Mouse (Mus musculus) testis, adult 2 months (tissue): ENCODE results near the gene Olfr282. TPM values are rescaled to one million over a fixed set of nuclear protein-coding genes. Genes with fewer than 3 reads are reported as not detected.
"Not testable (repeated sequence)": the region's sequence is repeated elsewhere in the genome, so short reads cannot be mapped to it uniquely, and the experiment has no call there.

Source experiments
- H3K27ac ChIP-seq: fragments of 200-500 bp; 2 replicates; pipeline ENCODE4 v1.5.1; 2012; ENCODE audit warnings: low read depth, low read length; ENCODE audit not compliant: control insufficient read depth, insufficient read depth
- H3K27me3 ChIP-seq: fragments of 200-500 bp; 2 replicates; pipeline ENCODE4 v1.6.1; 2012; ENCODE audit warnings: mild to moderate bottlenecking, low read length, moderate library complexity; ENCODE audit not compliant: control insufficient read depth, insufficient read depth
- H3K36me3 ChIP-seq: fragments of 200-500 bp; 2 replicates; pipeline ENCODE4 v1.6.1; 2012; ENCODE audit warnings: mild to moderate bottlenecking, low read length; ENCODE audit not compliant: control insufficient read depth, insufficient read depth
- H3K4me1 ChIP-seq: fragments of 200-500 bp; 2 replicates; pipeline ENCODE4 v1.6.1; 2012; ENCODE audit warnings: low read length; ENCODE audit not compliant: control insufficient read depth, insufficient read depth
- H3K4me3 ChIP-seq: fragments of 200-500 bp; 2 replicates; pipeline ENCODE4 v1.5.1; 2012; ENCODE audit warnings: low read depth, mild to moderate bottlenecking, low read length, moderate library complexity, mixed read lengths; ENCODE audit not compliant: control insufficient read depth
- CTCF ChIP-seq: fragments of 200-500 bp; IDR thresholded peaks from 2 replicates; pipeline ENCODE4 v1.5.1; 2012; ENCODE audit warnings: low read depth, mild to moderate bottlenecking, inconsistent platforms, low read length, moderate library complexity; ENCODE audit not compliant: control insufficient read depth, insufficient read depth, insufficient replicate concordance
- POLR2A ChIP-seq: fragments of 200-500 bp; IDR thresholded peaks from 2 replicates; pipeline ENCODE4 v1.6.1; 2012; ENCODE audit warnings: low read depth, mild to moderate bottlenecking, inconsistent platforms, low read length, moderate library complexity; ENCODE audit not compliant: control insufficient read depth
- polyA plus RNA-seq: library from polyadenylated mRNA; depleted of rRNA; stranded (reverse); fragments of >200 nt; gene quantifications from 2 replicates; pipeline ENCODE4 v1.2.3, GENCODE M21; 2012

Olfr282 gene
- polyA plus RNA-seq, 1 experiment: 0.11 TPM

- H3K4me3 ChIP-seq: no peak overlapping the region
- no peaks in the 10 kb centered on the region for H3K27me3 ChIP-seq
- no peak overlapping the region for H3K27ac ChIP-seq
- peak; percentile 22; the same call in 1 of the 2 replicates for TF ChIP-seq CTCF
- TF ChIP-seq POLR2A: no peak
- H3K4me1 ChIP-seq: peaks cover 3% of the 10 kb centered on the region; the same call in 1 of the 2 replicates
- H3K36me3 ChIP-seq: no peaks in the 10 kb centered on the region
Observed at GRCm38 (mm10) chr15:98408406-98409060, 22.5 kb upstream of the Olfr282 start.

DNA sequence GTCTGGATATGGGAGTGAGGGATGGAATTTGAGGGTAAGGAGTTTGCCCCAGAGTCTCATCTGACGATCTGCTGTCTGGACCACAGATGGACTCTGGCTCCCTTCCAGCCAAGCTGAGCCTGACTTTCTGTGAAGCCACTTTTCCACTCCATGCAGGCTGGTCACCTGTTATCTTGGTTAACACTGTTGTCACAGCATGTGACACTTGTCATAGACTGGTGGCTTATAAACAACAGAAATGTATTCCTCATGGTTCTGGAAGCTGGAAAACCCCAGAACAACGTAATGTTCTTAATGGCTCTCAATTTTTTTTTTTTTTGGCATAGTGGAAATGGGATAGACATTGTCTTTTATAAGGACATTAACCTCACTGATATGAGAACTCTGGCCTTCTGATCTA is 21.4 kb upstream of the Olfr282 start:
- peaks cover 3% of the 10 kb centered on the region; the same call in 1 of the 2 replicates for H3K4me1 ChIP-seq

GRCm38 (mm10) chr15:98410249-98410648 is 20.8 kb upstream of the Olfr282 start:
- H3K4me3 ChIP-seq: no peak overlapping the region
- TF ChIP-seq POLR2A (no peak), CTCF (no peak)
- no peaks in the 10 kb centered on the region for H3K36me3 ChIP-seq
- H3K27ac ChIP-seq: no peak overlapping the region
- no peaks in the 10 kb centered on the region for H3K27me3 ChIP-seq
- H3K4me1 ChIP-seq: peaks cover 3% of the 10 kb centered on the region; the same call in 1 of the 2 replicates

More for the DNA sequence above, 21.4 kb upstream of the Olfr282 start:
- no peaks in the 10 kb centered on the region for H3K27me3 ChIP-seq
- no peak overlapping the region for H3K27ac ChIP-seq
- H3K4me3 ChIP-seq: no peak overlapping the region
- no peak for TF ChIP-seq POLR2A
- TF ChIP-seq CTCF: no peak
- H3K36me3 ChIP-seq: no peaks in the 10 kb centered on the region

DNA sequence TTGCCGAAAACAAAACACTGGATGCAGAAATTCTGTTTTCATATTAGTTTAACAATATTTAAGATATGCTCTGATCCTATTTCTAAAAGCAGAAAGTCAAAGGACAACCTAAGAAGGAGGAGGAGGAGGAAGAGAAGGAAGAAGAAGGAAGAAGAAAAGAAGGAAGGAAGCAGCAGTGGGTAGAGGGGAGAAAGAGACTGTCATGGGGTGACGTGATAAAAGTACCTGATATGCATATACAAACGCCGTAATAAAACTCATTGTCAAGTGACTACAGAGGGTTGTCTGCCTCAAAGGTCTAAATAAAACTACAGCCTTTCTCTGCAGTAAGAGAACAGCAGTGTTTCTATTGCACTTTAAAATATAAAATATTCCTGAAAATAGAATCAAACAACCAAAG is 15.0 kb upstream of the Olfr282 start:
- H3K4me3 ChIP-seq: no peak overlapping the region
- TF ChIP-seq POLR2A (no peak), CTCF (no peak)
- H3K4me1 ChIP-seq: no peaks in the 10 kb centered on the region

DNA sequence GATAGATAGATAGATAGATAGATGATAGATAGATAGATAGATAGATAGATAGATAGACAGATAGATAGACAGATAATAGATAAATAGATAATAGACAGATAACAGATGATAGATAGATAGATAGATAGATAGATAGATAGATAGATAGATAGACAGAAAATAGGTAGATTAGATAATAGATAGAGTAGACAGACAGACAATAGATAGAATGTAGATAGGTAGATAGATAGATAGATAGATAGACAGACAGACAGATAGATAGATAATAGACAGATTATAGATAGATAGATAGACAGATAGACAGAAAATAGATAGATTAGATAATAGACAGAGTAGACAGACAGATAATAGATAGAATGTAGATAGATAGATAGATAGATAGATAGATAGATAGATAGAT is 14.2 kb upstream of the Olfr282 start:
- H3K27ac ChIP-seq, H3K4me1 ChIP-seq, H3K4me3 ChIP-seq, H3K27me3 ChIP-seq, H3K36me3 ChIP-seq: not testable (repeated sequence)

More for the DNA sequence above, 15.0 kb upstream of the Olfr282 start:
- Histone ChIP-seq H3K27me3 (no peaks in the 10 kb centered on the region), H3K27ac (no peak overlapping the region), H3K36me3 (no peaks in the 10 kb centered on the region)

DNA sequence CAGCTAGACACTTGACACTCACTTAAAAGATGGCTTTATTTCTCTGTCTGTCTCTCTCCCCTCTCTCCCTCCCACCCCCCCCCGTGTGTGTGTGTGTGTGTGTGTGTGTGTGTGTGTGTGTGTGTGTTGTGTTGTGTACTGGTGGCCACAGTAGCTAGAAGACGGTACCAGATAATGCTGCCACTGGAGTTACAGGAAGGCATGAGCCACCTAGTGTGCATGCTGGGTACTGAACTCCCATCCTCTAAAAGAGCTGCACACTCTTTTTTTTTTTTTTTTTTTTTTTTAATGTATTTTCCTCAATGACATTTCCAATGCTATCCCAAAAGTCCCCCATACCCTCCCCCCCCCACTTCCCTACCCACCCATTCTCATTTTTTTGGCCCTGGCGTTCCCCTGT is 13.7 kb upstream of the Olfr282 start:
- not testable (repeated sequence) for H3K27ac ChIP-seq, H3K4me1 ChIP-seq, H3K36me3 ChIP-seq, H3K27me3 ChIP-seq, H3K4me3 ChIP-seq

DNA sequence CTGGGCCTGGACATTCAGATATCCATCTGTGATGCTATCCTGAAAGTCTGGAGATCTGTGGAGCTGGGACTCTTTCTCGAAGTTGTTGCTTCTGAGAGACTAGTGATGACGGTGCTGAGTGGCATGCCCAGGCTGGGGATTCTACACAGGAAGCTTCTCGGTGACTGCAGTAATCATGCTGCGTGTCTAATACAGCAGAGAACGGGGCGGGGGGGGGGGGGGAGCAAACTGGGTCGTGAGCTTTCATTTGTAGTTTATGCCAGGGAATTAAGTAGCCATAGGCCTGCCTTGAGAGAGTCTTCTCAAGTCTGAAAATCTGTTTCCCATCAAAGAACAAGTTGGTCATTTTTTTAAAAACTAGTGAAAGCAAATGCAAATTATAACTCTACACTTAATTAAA is 12.9 kb upstream of the Olfr282 start:
- Histone ChIP-seq H3K27me3 (no peaks in the 10 kb centered on the region), H3K36me3 (no peaks in the 10 kb centered on the region), H3K27ac (no peak overlapping the region), H3K4me3 (no peak overlapping the region), H3K4me1 (no peaks in the 10 kb centered on the region)
- TF ChIP-seq CTCF (no peak), POLR2A (no peak)

- TF ChIP-seq CTCF: no peak
- TF ChIP-seq POLR2A: no peak
- no peaks in the 10 kb centered on the region for H3K27me3 ChIP-seq
- H3K36me3 ChIP-seq: no peaks in the 10 kb centered on the region
- peaks cover 5% of the 10 kb centered on the region; the same call in 1 of the 2 replicates for H3K4me1 ChIP-seq
- no peak overlapping the region for H3K4me3 ChIP-seq
- no peak overlapping the region for H3K27ac ChIP-seq
Observed at GRCm38 (mm10) chr15:98420897-98421296, 10.1 kb upstream of the Olfr282 start.
